Mouse (Mus musculus) embryonic fibroblast, embryonic 13.5 days (primary cell): Measurements from ENCODE around the gene Gm27029.
A peak's percentile ranks its signal among the peaks of the same experiment; 100 is the strongest.

Experiments used
- CTCF ChIP-seq: IDR thresholded peaks from 2 replicates; pipeline ENCODE4 v1.5.1; 2011; ENCODE audit warnings: mild to moderate bottlenecking, control low read depth, low read length, moderate library complexity, borderline replicate concordance; ENCODE audit not compliant: insufficient read depth
- POLR2A ChIP-seq: IDR thresholded peaks from 2 replicates; pipeline ENCODE4 v1.6.1; 2011; ENCODE audit warnings: low read depth, mild to moderate bottlenecking, control low read depth, low read length, moderate library complexity

- TF ChIP-seq CTCF (peak; percentile 36; the same call in 1 of the 2 replicates), POLR2A (peak; percentile 86)
Measured at GRCm38 (mm10) chr11:101442127-101442693, 17.6 kb upstream of the Gm27029 start, which contains the start of gene Rpl27.
